Mouse (Mus musculus) frontal cortex, adult 2 months (tissue): ENCODE results near the gene Sub1. TPM values are rescaled to one million over a fixed set of nuclear protein-coding genes. Genes with fewer than 3 reads are reported as not detected.

Experiments
- DNase-seq, 2 experiments: peaks; one replicate each; pipeline ENCODE4 v3.0.0; 2022; ENCODE audit warnings: low spot score in 1 of 2; ENCODE audit errors: extremely low spot score in 1 of 2
- polyA plus RNA-seq: library from polyadenylated mRNA; depleted of rRNA; stranded (reverse); fragments of >200 nt; gene quantifications from 2 replicates; pipeline ENCODE4 v1.2.3, GENCODE M21; 2012; rRNA removed

The Sub1 gene
- 225 and 234 TPM in 2 replicates for polyA plus RNA-seq

DNA sequence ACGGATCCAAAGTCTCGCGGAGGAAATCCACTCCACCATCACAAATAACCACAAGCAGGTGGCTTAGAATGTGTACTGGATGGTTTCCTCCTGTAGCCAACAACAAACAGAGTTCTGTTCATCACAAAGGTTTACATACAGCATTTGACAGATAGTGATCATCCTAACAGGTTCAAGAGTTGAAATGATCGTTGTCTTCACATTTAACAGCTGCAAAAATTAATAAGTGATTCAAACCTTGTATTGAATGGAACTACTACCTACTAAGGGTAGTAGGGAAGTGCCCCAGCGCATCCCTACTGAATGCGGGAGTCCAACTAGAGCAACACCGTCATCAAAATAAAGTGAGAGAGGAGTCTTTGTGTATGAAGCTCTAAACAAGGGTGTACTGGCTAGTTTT lies at the start of gene Sub1:
Gene Sub1 (minus strand): TSS at position 101 of the 400 bp plus-strand sequence.
- DNase-seq, result no peak

DNA sequence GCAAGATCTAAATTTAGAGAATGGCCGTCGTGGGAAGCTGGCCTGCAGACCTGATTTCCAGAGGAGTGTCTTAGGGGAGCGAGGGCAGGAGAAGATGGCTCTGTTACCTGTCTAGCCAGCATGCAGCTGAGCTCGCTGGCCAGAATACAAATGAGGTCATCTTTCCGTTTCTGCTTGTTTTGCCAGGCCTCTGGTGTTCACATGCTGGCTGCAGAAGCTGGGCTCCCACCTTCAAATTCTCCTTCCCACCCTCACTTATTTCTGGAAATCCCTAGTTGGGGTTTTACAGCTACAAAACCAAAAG lies 43.6 kb upstream of the Sub1 start:
- no peak for DNase-seq

GRCm38 (mm10) chr15:12039671-12040406 lies 43.1 kb upstream of the Sub1 start:
- DNase-seq, result no peak

DNA sequence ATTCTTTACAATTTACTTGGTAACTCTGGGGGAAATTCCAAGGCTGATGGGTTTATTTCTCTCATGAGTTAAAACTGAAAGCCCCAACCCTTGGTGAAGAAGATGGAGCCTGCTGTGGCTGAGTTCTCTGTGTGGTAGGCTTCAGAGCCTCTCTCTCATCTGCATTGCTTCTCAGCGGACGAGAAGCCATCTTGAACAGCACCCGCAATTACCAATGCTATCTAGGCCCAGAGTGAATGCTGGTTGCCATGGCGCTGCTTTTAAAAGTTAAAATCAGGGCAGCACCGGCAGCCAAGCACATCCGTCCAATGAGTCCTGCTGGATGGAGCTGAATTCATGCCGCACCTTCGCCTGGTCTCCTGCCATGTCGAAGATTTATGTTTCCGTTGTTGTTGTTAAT lies 42.5 kb upstream of the Sub1 start:
- no peak for DNase-seq

DNA sequence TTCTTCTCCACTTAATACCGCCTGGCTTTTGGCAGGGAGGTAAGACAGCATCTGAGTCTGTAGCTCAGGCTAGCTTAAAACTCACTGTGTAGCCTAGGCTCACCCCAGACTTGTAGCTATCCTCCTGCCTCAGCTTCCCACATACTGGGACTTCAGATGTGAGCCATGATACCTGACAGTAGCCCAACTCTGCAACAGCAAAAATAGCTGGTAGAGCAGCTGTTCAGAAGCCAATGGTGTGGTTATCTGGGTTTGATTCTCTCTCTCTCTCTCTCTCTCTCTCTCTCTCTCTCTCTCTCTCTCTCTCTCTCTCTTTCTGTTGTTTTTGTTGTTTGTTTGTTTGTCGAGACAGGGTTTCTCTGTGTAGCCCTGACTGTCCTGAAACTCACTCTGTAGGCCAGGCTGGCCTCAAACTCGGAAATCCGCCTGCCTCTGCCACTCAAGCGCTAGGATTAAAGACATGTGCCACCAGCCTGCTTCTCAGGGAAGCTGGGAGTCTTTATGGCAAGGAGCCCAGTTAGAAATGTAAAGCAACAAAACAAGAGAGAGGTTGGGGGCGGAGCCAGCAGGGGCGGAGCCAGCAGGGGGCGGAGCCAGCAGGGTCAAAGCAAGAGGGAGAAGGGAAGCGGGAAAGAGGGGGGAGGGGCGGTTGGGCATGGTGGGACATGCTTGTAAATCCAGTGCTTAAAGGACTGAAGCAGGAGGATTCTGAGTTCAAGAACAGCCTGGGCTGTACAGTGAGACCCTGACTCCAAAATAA lies 41.3 kb upstream of the Sub1 start:
- DNase-seq, result no peak

DNA sequence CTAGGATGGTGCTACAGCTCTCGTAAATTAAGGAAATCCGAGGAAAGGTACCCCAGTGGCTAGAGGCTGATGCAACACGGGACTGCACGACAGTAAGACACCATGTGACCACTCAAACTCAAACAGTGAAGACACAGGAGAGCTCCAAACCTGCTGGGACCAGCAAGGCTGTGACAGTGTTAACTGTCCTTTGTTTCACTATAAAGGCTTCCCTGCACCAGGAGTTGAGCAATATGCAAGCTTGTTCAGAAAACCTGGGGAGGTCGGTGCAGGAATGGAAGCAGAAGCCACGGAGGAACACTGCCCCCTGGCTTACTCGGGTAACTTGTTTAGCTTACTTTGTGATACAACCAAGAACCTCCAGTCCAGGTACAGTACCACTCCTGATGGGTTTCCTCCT lies 40.4 kb upstream of the Sub1 start:
- no peak for DNase-seq

GRCm38 (mm10) chr15:12036675-12037074 lies 39.9 kb upstream of the Sub1 start:
- no peak for DNase-seq

GRCm38 (mm10) chr15:12034317-12034716 lies 37.5 kb upstream of the Sub1 start:
- no peak for DNase-seq

GRCm38 (mm10) chr15:12033155-12033554 lies 36.4 kb upstream of the Sub1 start:
- DNase-seq, result no peak

DNA sequence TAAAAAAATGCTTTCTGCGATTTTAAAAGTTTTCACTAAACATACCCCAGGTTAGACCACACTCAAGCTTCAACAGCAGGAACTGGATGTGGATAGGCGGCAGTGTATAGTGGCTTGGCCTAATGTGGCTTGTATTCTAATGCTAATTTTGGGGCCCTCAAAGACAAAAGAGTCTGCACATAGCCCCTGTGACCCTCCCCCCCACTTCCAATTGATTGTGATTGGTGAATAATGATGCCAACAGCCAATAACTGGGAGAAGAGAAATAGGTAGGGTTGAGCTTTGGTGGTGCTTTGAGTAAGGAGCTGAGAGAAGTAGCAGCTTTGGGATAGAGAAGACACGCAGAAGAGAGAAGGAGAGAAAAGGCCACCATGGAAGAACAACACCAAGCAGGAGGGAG lies 35.7 kb upstream of the Sub1 start:
- no peak for DNase-seq

- no peak for DNase-seq
Measured at GRCm38 (mm10) chr15:12031861-12032260, 35.1 kb upstream of the Sub1 start.

- DNase-seq, result no peak
Measured at GRCm38 (mm10) chr15:12030221-12030620, 33.4 kb upstream of the Sub1 start.

- DNase-seq, result no peak
Measured at GRCm38 (mm10) chr15:12027807-12028206, 31.0 kb upstream of the Sub1 start.

- no peak for DNase-seq
Measured at GRCm38 (mm10) chr15:12026932-12027450, 30.2 kb upstream of the Sub1 start.

DNA sequence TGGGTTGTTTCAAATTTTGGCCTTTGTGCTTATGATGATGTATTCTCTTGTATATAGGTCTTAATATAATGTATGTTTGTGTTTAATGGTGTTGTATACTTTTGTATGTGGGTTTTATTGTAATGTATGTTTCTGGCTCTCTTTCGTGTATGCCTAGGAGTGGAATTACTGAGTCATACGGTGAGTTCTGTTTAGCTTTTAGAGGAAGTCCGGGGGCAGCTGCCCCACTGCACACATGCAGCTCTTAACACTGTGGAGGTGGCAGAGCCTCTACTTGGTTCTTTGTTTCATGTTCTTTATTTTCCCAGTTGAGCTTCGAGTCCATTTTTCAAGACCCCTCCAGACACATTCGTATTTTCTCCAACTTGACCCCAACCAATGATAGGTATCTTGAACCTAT lies 29.2 kb upstream of the Sub1 start:
- no peak for DNase-seq

DNA sequence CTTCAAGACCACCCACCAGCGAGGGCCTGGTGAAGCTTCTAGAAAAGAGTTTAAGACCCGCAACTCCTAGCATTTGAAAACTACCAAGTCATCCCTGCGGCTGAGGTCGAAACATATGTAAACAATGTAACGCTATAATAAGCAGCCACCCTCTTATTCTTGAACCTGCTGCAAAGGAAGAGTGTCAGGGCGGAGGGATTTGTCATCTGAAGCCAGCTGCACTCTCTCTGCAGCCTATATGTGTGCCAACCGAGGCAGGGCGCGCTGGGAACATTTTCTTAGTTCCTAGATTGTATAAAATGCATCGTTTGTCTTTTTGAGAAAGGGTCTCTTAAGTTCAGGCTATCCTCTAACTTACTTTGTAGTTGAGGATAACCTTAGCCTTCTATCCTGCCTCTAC lies 28.6 kb upstream of the Sub1 start:
- DNase-seq, result no peak

DNA sequence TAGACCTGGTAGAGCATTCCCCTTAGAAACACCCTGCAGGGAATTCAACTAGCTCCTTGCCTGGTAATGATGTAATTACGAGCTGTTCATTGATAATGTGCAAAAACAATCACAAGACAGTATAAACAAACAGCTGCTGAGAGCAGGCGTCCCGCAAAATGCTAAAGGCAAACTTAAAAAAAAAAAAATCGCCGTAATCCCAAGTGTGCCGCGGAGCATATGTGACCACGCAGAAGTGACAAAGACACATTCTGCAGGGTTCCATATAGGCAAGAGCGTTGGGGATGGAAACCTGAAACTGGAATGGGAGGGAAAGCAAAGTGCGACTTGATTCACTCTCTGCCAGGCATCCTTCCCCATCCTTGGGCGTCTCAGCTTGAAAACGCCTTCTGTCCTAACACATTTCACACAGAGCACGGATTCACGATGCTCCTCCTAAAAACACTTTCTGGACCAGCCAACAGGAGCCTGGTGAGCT lies 28.0 kb upstream of the Sub1 start:
- peak; percentile 40 to 65 for DNase-seq

DNA sequence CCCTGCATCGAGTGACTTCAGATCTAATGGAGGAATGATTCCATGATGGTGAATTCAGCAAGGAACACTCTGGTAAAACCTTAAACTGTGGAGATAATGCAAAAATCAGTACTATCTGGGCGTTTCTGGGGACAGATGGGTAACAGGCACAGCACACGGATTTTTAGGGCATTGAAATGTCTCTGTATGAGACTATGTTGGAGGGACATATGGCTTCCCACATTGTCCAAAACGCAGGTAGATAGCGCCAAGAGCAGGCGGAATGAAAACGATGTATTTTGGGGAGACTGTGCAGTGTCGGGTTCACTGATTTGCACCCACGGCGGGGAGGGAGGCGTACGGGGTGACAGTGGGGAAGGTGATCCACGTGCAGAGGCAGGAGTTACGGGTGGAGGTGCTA lies 22.7 kb upstream of the Sub1 start:
- DNase-seq, result no peak

GRCm38 (mm10) chr15:12018428-12018757 lies 21.6 kb upstream of the Sub1 start:
- no peak for DNase-seq

DNA sequence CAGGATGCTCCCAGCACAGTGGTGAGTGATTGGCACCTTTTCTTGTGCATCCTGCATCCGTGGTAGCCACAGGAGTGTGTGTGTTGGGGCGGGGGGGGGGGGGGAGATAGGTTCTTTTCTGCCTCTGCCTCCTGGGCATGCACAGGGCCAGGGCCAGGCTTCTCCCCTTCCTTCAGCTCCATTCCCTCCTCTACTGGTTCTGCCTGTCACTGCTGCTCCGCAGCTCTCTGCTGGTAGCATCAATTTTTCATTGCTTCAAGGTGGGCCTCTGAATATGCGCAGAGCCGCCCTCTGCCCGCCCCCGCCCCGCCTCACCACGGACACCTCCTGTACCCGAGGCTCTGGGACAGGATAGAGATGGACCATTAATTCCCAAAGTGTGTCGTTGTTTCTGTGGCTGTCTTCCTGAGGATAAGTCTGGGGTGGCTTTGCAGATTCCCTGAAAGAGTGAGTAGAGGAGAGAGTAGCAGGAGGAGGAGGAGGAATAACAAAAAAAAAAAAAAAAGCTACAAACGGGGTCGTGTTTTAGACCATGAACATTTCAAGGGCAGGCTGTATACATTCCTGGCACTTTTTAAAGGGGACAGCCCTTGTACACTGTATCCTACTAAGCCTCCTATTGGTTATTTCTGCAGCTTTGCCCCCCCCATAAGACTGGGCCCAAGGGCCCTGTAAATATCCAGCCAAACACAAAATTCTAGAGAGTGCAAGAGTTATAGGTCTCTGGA lies 21.1 kb upstream of the Sub1 start:
- no peak for DNase-seq

DNA sequence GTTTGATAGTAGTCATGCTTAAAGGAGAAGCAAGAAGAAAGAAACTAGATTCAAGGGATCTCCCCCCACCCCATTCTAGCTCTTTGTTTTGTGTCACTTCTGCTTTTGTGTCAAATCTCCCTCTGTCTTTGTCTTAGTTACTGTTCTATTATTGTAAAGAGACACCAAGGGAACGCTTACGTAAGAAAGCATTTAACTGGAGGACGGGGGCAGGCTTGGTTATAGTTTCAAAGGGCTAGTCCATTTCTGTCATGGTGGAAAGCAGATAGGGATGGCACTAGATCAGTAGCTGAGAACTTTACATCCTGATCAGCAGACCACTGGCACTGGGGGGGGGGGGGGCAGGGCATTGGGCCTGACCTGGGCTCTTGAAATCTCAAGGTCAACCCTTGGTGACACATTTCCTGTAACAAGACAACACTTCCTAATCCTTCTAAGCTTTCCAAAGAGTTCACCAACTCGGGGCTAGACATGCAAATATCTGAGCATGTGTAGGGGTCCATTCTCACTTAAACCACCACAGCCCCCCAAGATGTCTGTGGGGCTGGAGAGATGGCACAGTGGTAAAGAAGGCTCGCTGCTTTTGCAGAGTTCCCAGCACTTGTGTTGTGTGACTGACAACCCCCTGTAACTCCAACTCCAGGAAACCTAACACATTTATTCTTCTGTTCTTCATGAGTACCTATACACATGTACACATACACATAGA lies 17.6 kb upstream of the Sub1 start:
- no peak for DNase-seq
